ENCODE assay signal across 8 mouse cellular contexts in genomic region chr13:104817696-104818095, GRCm38 (mm10). TPM values are rescaled to one million over a fixed set of nuclear protein-coding genes. Genes with fewer than 3 reads are reported as not detected.
DNase-seq lines count a peak whose midpoint lies in the region; ATAC-seq lines count a peak whose summit lies in the region.

No protein-coding gene starts in this region.

- peak overlapping the region; percentile 78 for H3K4me2 ChIP-seq in hindbrain, embryonic 14.5 days (replicated peaks)

- peak overlapping the region; percentile 93 for H3K9ac ChIP-seq in hindbrain, embryonic 14.5 days

- 58% methylated on average over 12 of the region's 12 CpGs for WGBS in hindbrain, embryonic 14.5 days

- H3K9me3 ChIP-seq in hindbrain, embryonic 14.5 days (ENCODE audit: control insufficient read depth, low read length) = no peaks in the 10 kb centered on the region
- H3K9me3 ChIP-seq in megakaryocyte, embryonic 14.5 days = no peaks in the 10 kb centered on the region

- H3K4me1 ChIP-seq in hindbrain, embryonic 14.5 days (replicated peaks; ENCODE audit: control insufficient read depth, insufficient read depth, low read length) = peaks cover 17% of the 10 kb centered on the region
- peaks cover 41% of the 10 kb centered on the region for H3K4me1 ChIP-seq in megakaryocyte, embryonic 14.5 days

- peak; percentile 11 for DNase-seq in kidney, adult 9 months
- no peak for DNase-seq in kidney, postnatal 25 days
- peak; percentile 44 for DNase-seq in c-Kit-positive CD71-positive TER-119-negative erythroid progenitor cells, embryonic 14.5 days (ENCODE audit: low read depth)
- no peak for DNase-seq in hindbrain, embryonic 14.5 days (ENCODE audit: low spot score)
- no peak for DNase-seq in right cerebral cortex, postnatal 10 days (ENCODE audit: low spot score in 2 of 2)
- DNase-seq in gastrocnemius, postnatal 36 days = no peak
- no peak for DNase-seq in adrenal gland, postnatal 4 days (ENCODE audit: low spot score in 2 of 2)

- peak overlapping the region; percentile 64 for H3K4me3 ChIP-seq in hindbrain, embryonic 14.5 days (replicated peaks; ENCODE audit: low read length)
- peak overlapping the region; percentile 98 for H3K4me3 ChIP-seq in megakaryocyte, embryonic 14.5 days (replicated peaks)

- no peak for ATAC-seq in hindbrain, embryonic 14.5 days (ENCODE audit: low FRiP score)

- intact Hi-C loops in gastrocnemius, postnatal 36 days (cut with DNase I) = no loop called here

- H3K27ac ChIP-seq in hindbrain, embryonic 14.5 days = 0 out of 2 replicates have a peak overlapping the region, but pooled peaks have one; percentile 85

- H3K27me3 ChIP-seq in hindbrain, embryonic 14.5 days (ENCODE audit: control insufficient read depth, insufficient read depth, low read length) = no peaks in the 10 kb centered on the region
- H3K27me3 ChIP-seq in megakaryocyte, embryonic 14.5 days (replicated peaks) = no peaks in the 10 kb centered on the region

- H3K36me3 ChIP-seq in hindbrain, embryonic 14.5 days (replicated peaks; ENCODE audit: control insufficient read depth, insufficient read depth) = 0 out of 2 replicates have a peak, but pooled peaks cover 6% of the 10 kb centered on the region
- H3K36me3 ChIP-seq in megakaryocyte, embryonic 14.5 days (replicated peaks; ENCODE audit: low read length) = peaks cover 31% of the 10 kb centered on the region

RNA-seq across cellular contexts. Expression of gene Cwc27, which starts 0.8 kb away (rescaled TPM):
- polyA plus RNA-seq in hindbrain, embryonic 14.5 days (2014; fragmentation: Nextera tagmentation; extraction: Ambion mirVana) = 18.1 and 20.2 TPM in 2 replicates
- 3.6 TPM in 1 of 2 replicates, not detected in the other for polyA plus RNA-seq in megakaryocyte, embryonic 14.5 days (2012; ENCODE audit: insufficient read depth, low replicate concordance)
- total RNA-seq in gastrocnemius, postnatal 36 days (2021) = 10 to 100 TPM; 10.4 to 11.6 TPM
- total RNA-seq in adrenal gland, postnatal 4 days (2021) = 10 to 100 TPM; 22.7 to 24.1 TPM

RNA-seq across cellular contexts. Expression of gene Srek1ip1, which starts 25.4 kb away (rescaled TPM):
- polyA plus RNA-seq in hindbrain, embryonic 14.5 days (2014; fragmentation: Nextera tagmentation; extraction: Ambion mirVana) = 13.8 and 15.5 TPM in 2 replicates
- 2.8 TPM in 1 of 2 replicates, not detected in the other for polyA plus RNA-seq in megakaryocyte, embryonic 14.5 days (2012; ENCODE audit: insufficient read depth, low replicate concordance)
- 10 to 100 TPM in 1 of 2 experiments, 1 to 10 TPM in 1; 9.7 to 10.5 TPM for total RNA-seq in gastrocnemius, postnatal 36 days (2021)
- total RNA-seq in adrenal gland, postnatal 4 days (2021) = 10 to 100 TPM; 23.2 to 25.3 TPM

RNA-seq across cellular contexts. Expression of gene Shisal2b, which starts 46.0 kb away (rescaled TPM):
- 2.1 and 2.2 TPM in 2 replicates for polyA plus RNA-seq in hindbrain, embryonic 14.5 days (2014; fragmentation: Nextera tagmentation; extraction: Ambion mirVana)
- polyA plus RNA-seq in megakaryocyte, embryonic 14.5 days (2012; ENCODE audit: insufficient read depth, low replicate concordance) = not detected in 2 replicates
- total RNA-seq in gastrocnemius, postnatal 36 days (2021) = not detected
- not detected for total RNA-seq in adrenal gland, postnatal 4 days (2021)

Comparison
In these comparisons a context has a peak if more than half of its experiments do, and no peak if none do; other contexts are left out.
1. DNase-seq: peak in kidney, adult 9 months (single experiment) and c-Kit-positive CD71-positive TER-119-negative erythroid progenitor cells, embryonic 14.5 days (single experiment); none in kidney, postnatal 25 days (0 of 2), hindbrain, embryonic 14.5 days (single experiment), right cerebral cortex, postnatal 10 days (0 of 2), gastrocnemius, postnatal 36 days (0 of 2) and adrenal gland, postnatal 4 days (0 of 2).